Mouse (Mus musculus): ENCODE measurements at regions not wholly inside any gene's neighbourhood (a gene's known extent, or its start where the extent isn't known, plus 50 kb on each side); places are given as distances from the start of the nearest gene placed in this dataset.

DNA sequence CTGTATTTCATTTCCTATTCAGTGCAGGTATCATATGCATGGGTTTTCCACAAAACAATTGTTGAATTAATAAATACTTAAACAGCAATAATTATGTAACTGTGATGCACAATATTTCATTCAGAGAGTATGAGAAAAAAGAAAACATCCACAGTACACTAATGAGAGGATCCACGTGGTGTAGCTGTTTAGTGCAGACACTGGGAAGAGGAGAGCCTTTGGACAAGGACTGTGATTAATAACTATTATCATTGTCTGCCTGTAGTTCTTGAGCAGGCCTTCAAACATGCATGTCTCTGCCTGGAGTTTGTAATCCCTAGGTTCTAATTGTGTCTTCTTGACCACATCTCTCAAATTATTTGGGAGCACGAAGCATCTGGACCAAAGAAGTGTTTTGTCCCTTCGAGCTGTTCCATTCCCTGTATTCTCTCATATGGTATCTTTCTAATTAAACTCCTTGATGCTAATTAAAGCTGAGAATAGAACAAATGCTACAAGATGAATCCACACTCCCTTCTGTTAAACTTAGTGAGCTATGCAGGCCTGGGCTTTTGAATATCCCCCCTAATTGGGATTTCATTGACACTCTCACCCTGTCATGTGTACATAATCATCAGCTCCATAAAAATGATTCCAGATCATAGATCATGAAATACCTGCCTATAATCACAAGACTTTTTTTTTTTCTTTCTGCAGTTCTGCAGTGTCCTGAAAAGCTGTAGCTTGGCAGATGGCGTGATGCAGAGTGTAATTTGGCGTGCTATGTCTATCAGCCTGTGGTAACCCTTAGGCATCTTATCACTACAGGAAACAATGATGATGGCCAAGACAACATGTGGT is 1208.9 kb upstream of the G6pd2 start:
- DNase-seq (ENCODE audit: low read depth, low spot score) = no peak

DNA sequence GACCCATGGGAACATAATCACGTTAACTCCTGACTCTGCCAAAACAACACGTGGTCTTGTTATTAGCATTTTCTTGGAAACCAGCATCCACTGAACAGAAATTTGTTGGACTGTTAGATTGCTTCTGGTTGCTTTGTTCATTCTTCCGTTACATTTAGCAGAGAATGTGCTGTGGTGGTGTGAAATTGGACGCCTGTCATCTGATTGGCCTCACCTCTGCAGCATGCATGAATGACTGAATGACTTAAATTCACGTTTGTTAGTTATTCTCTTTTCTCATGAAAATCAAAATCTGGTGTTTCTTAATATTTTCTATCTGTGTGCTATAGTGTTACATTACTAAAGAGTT is 1208.3 kb upstream of the G6pd2 start:
- DNase-seq (ENCODE audit: low read depth, low spot score) = peak; percentile 4

DNA sequence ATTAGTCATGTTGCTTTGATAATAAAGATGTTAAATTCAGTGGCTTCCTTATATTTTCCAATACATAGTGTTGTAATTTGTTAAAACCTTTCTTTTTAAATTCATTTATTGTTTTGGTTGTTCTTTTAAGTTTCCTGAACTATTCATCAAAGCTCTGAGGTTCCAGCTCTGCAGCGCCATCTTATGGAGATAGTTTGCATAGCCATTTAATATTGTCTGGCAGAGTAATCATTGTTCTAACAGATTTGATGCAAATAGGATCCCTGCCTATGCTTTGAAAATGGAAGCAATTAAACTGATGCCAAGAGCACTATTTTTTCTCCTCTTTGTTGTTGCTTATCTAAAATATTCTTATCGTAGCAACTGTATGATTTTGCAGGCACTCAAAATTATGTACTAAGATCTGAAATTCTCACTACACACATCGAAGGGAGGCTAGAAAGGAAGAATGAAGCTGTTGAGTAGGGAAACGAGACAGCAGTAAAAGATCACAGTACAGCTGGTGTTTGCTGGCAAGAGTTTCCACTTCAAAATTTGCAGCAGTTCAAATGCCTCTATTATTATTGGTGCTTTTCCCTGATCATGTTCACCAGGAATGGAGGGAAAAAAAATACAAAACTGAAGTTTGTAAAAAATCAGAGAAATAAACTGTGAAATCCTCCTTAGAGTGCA is 1199.5 kb upstream of the G6pd2 start:
- DNase-seq (ENCODE audit: low read depth, low spot score) = no peak
